Mouse (Mus musculus): ENCODE results near the gene Ulk4. TPM values are rescaled to one million over a fixed set of nuclear protein-coding genes. Genes with fewer than 3 reads are reported as not detected.

The Ulk4 gene
- polyA plus RNA-seq, 2 experiments: 0.40 to 30.5 TPM

DNA sequence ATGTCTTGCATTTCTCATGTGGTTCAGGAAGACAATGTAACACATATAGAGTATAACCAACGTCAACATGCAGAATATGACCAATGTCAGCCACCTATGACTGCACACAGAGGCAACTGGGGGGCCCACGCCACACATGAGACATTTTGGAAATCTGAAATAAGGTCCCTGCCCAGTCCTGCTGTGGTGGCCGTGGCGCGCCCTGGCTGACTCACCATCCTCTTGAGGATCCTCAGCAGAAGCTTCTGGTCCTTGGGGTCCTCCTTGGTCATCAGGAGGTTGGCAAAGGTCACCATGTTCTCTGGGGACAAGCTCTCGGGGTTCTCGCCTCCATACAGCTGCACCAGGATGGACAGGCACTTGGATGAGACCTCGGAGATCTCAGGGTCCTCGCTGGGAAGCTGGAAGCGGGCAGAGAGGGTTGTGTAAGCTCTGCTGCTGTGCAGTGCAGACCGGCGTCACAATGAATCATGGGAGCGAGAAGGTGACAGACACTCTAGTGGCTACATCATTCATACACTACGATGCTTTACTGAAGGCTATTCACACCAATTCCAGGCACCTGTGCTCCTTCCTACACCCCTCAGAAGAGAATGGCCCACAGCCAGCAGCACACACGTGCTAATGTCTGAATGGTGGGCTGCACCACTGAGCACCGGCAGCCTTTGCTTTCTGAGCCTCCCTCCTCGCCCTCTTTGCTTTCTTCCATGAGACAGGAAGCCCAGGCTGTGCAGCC, 232.4 kb downstream of the Ulk4 start:
- no peaks in the 10 kb centered on the region for H3K4me1 ChIP-seq (replicated peaks; ENCODE audit: control insufficient read depth in 2 of 2, insufficient read depth in 2 of 2, low read length in 1 of 2)
- no peak overlapping the region for H3K4me3 ChIP-seq (ENCODE audit: insufficient read depth in 1 of 2, low read depth in 2 of 2, low read length in 2 of 2)
- no peaks in the 10 kb centered on the region for H3K27me3 ChIP-seq (ENCODE audit: control insufficient read depth, insufficient read depth, low read length)
- H3K9ac ChIP-seq (replicated peaks): no peak overlapping the region
- no peak for ATAC-seq (ENCODE audit: insufficient read depth)
- no peak for TF ChIP-seq CTCF (IDR thresholded peaks at IDR 0.05; ENCODE audit: low read depth)
- no peak for TF ChIP-seq EP300 (IDR thresholded peaks at IDR 0.05; ENCODE audit: low read depth)
- H3K4me2 ChIP-seq (ENCODE audit: low read depth): no peak overlapping the region
- WGBS (ENCODE audit: insufficient replicate concordance): 69% methylated on average over 17 of the region's 17 CpGs
- no peak for DNase-seq (ENCODE audit: low read depth in 3 of 3, low spot score in 3 of 3)
- H3K9me3 ChIP-seq (ENCODE audit: control insufficient read depth, low read length): no peaks in the 10 kb centered on the region
- no peaks in the 10 kb centered on the region for H3K36me3 ChIP-seq (replicated peaks; ENCODE audit: control insufficient read depth, insufficient read depth, low read depth)
- no peak overlapping the region for H3K27ac ChIP-seq

DNA sequence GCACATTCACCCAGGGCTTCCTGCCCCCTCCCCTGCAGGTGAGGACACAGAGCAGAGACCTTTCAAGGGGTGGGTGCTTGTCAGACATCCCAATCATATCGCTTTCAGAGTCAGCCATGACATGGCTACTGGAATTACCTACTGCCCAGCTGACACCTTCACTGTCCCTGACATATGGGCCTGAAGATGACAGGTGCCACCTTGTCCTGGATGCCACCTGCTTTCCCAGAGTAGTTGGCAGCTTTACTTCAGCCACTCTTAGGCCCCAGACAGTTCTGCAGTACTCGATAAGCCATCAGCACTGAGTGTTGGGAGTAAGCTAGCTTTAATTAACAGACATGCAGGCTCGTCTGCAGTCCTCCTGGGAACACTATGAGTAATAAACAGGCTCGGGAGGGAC, 234.0 kb downstream of the Ulk4 start:
- Histone ChIP-seq H3K27me3 (ENCODE audit: control insufficient read depth, insufficient read depth, low read length) (no peaks in the 10 kb centered on the region), H3K9ac (replicated peaks) (no peak overlapping the region), H3K4me1 (replicated peaks; ENCODE audit: control insufficient read depth in 2 of 2, insufficient read depth in 2 of 2, low read length in 1 of 2) (no peaks in the 10 kb centered on the region), H3K36me3 (replicated peaks; ENCODE audit: control insufficient read depth, insufficient read depth, low read depth) (no peaks in the 10 kb centered on the region), H3K9me3 (ENCODE audit: control insufficient read depth, low read length) (no peaks in the 10 kb centered on the region), H3K4me3 (ENCODE audit: insufficient read depth in 1 of 2, low read depth in 2 of 2, low read length in 2 of 2) (no peak overlapping the region), H3K27ac (no peak overlapping the region), H3K4me2 (ENCODE audit: low read depth) (no peak overlapping the region)
- no peak for DNase-seq (ENCODE audit: low read depth in 3 of 3, low spot score in 3 of 3)
- ATAC-seq (ENCODE audit: insufficient read depth): no peak
- TF ChIP-seq CTCF (IDR thresholded peaks at IDR 0.05; ENCODE audit: low read depth) (no peak), EP300 (IDR thresholded peaks at IDR 0.05; ENCODE audit: low read depth) (no peak)
- WGBS (ENCODE audit: insufficient replicate concordance): 68% methylated on average over 4 of the region's 4 CpGs

DNA sequence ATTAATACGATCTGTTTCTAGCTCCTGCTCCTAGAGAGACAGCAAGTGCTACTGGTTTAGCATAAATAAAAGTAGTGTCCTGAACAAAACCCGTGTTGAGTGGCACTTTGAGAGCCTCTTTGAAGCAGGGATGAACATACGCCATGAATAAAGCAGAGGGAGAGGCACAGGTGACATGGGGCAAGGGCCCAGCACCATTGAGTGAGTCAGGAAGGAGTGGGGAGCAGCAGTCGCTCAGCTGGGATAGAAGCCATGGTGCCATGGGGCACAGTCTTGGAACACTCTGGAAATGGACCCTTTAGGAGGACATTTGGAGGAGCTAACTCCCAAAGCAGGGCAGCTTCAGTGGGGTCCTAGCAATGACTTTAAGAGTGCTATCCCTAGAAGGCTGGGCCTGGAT, 238.6 kb downstream of the Ulk4 start:
- ATAC-seq (ENCODE audit: insufficient read depth): no peak
- H3K4me2 ChIP-seq (ENCODE audit: low read depth): no peak overlapping the region
- H3K36me3 ChIP-seq (replicated peaks; ENCODE audit: control insufficient read depth, insufficient read depth, low read depth): no peaks in the 10 kb centered on the region
- H3K9me3 ChIP-seq (ENCODE audit: control insufficient read depth, low read length): no peaks in the 10 kb centered on the region
- H3K4me3 ChIP-seq (ENCODE audit: insufficient read depth in 1 of 2, low read depth in 2 of 2, low read length in 2 of 2): no peak overlapping the region
- 52% methylated on average over 4 of the region's 4 CpGs for WGBS (ENCODE audit: insufficient replicate concordance)
- TF ChIP-seq CTCF (IDR thresholded peaks at IDR 0.05; ENCODE audit: low read depth) (no peak), EP300 (IDR thresholded peaks at IDR 0.05; ENCODE audit: low read depth) (no peak)
- no peaks in the 10 kb centered on the region for H3K4me1 ChIP-seq (replicated peaks; ENCODE audit: control insufficient read depth in 2 of 2, insufficient read depth in 2 of 2, low read length in 1 of 2)
- no peak overlapping the region for H3K9ac ChIP-seq (replicated peaks)
- no peaks in the 10 kb centered on the region for H3K27me3 ChIP-seq (ENCODE audit: control insufficient read depth, insufficient read depth, low read length)
- H3K27ac ChIP-seq: no peak overlapping the region
- no peak for DNase-seq (ENCODE audit: low read depth in 3 of 3, low spot score in 3 of 3)

DNA sequence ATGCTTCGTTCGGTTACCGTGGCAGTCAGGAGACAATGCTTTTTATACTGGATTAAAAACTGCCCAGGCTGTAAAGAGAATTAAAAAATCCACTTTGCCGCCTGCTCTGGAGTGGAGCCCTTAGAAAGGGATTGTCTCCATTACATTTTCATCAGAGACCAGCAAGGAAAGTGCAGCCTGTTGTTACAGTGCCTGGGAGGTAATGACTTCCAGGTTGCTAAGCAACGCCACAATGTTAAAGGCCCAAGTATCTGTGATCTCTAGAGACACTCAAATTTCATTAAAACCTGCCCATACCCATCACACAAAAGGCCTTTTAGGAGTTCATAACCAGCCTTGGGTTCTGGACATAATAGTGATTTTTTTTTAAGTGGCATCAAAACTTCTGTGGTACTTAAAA, 239.0 kb downstream of the Ulk4 start:
- H3K27me3 ChIP-seq (ENCODE audit: control insufficient read depth, insufficient read depth, low read length): no peaks in the 10 kb centered on the region
- WGBS (ENCODE audit: insufficient replicate concordance): 73% methylated on average over 5 of the region's 5 CpGs
- ATAC-seq (ENCODE audit: insufficient read depth): no peak
- no peak overlapping the region for H3K4me2 ChIP-seq (ENCODE audit: low read depth)
- H3K4me1 ChIP-seq (replicated peaks; ENCODE audit: control insufficient read depth in 2 of 2, insufficient read depth in 2 of 2, low read length in 1 of 2): no peaks in the 10 kb centered on the region
- H3K9me3 ChIP-seq (ENCODE audit: control insufficient read depth, low read length): no peaks in the 10 kb centered on the region
- H3K9ac ChIP-seq (replicated peaks): no peak overlapping the region
- no peaks in the 10 kb centered on the region for H3K36me3 ChIP-seq (replicated peaks; ENCODE audit: control insufficient read depth, insufficient read depth, low read depth)
- no peak overlapping the region for H3K4me3 ChIP-seq (ENCODE audit: insufficient read depth in 1 of 2, low read depth in 2 of 2, low read length in 2 of 2)
- no peak for DNase-seq (ENCODE audit: low read depth in 3 of 3, low spot score in 3 of 3)
- TF ChIP-seq EP300 (IDR thresholded peaks at IDR 0.05; ENCODE audit: low read depth) (no peak), CTCF (IDR thresholded peaks at IDR 0.05; ENCODE audit: low read depth) (no peak)
- no peak overlapping the region for H3K27ac ChIP-seq

DNA sequence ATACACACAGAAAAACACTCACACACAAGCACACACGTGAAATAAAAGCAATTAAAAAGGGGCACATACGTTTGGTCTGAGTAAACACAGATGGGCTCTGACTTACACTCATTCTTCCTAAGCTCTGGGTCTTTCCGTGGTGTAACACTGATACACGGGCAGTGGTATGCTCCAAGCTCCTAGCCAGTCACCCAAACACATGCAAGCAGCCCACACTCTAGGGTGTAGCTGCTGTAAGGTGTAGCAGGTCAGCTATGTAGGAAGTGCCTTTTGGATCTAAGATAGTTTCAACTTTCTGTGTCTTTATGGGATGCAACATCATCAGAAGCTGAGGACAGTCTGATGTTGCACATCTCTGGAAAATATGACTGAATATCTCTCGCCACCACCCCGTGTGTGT, 241.7 kb downstream of the Ulk4 start:
- H3K9me3 ChIP-seq (ENCODE audit: control insufficient read depth, low read length): no peaks in the 10 kb centered on the region
- H3K27me3 ChIP-seq (ENCODE audit: control insufficient read depth, insufficient read depth, low read length): no peaks in the 10 kb centered on the region
- ATAC-seq (ENCODE audit: insufficient read depth): no peak
- WGBS (ENCODE audit: insufficient replicate concordance): 55% methylated on average over 6 of the region's 6 CpGs
- H3K36me3 ChIP-seq (replicated peaks; ENCODE audit: control insufficient read depth, insufficient read depth, low read depth): no peaks in the 10 kb centered on the region
- no peak for DNase-seq (ENCODE audit: low read depth in 3 of 3, low spot score in 3 of 3)
- no peak overlapping the region for H3K4me2 ChIP-seq (ENCODE audit: low read depth)
- no peaks in the 10 kb centered on the region for H3K4me1 ChIP-seq (replicated peaks; ENCODE audit: control insufficient read depth in 2 of 2, insufficient read depth in 2 of 2, low read length in 1 of 2)
- H3K4me3 ChIP-seq (ENCODE audit: insufficient read depth in 1 of 2, low read depth in 2 of 2, low read length in 2 of 2): no peak overlapping the region
- TF ChIP-seq CTCF (IDR thresholded peaks at IDR 0.05; ENCODE audit: low read depth) (no peak), EP300 (IDR thresholded peaks at IDR 0.05; ENCODE audit: low read depth) (no peak)
- no peak overlapping the region for H3K27ac ChIP-seq
- no peak overlapping the region for H3K9ac ChIP-seq (replicated peaks)
